Mouse (Mus musculus): Measurements from ENCODE around the gene Btbd3.

Btbd3 gene

GRCm38 (mm10) chr2:138555106-138555862 lies 298.9 kb downstream of the Btbd3 start:
- no peak for DNase-seq

DNA sequence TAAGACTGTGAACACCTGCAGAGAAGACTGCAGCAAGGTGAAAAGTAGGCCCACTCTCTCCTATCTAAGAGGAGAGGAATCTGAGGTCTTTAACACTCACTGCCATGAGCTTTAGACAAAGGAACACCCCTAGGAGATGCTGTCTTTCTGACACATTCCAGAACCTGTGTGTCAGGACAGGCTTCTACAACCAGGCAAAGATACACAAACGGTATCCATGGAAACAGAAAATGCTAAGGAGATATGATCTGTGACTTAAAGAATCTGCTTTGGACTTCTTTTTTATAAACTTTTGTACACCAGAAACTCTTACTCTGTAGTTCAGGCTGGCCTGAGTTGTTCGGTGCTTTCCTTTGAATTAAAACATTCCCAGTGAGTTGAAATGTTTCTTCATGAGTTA lies 329.6 kb downstream of the Btbd3 start:
- no peak for DNase-seq

DNA sequence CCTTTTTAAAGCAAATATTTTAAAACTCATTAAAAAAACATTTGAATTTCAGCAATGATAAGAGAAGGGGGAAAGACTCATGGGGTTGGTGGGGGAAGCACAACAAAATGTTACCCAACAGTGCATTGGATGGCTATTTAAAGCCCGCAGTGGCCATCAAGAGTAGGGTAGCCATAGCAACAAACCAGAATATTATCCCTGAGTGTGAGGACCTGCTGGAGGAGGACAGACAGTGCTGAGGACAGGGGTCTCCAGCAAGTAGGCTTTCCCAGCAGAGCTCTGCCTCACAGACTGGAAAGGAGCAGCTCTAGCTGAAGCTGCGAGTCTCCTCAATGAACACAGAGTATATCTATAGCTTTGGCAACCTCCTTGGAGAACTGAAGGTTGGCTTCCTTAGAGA lies 331.0 kb downstream of the Btbd3 start:
- DNase-seq: no peak

DNA sequence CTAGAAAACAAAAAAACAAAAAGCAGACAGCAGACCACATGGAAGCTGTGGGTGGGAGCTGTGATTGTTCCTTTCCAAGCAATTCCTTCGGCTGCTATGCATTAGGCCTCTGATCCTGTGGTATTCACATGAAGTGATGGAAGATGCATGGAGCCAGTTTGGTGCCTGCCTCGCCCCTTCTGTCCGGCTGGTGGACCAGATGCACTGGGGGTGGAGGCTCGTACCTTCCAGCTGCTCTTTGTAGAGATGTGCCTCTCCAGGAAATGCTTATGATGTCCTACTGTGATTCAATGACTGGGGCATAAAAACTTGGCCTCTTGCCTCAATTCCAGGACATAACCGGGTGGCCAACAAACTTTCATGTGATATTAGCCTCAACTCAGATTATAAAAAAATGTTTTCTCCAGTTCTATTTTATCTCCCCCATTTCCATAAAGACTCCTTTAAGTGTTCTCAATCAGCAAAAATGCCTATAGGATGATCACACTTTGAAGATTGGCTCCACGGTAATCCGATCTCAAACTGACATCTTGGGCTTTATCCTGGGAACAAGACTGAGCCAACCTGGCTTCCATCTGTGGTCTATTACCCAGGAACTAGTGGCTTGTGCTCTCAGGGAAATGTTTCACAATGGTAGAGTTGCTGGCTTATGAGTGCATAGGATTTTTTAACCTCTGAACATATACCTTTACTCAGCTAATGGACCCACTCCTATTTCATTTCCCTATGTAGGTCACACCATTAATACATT lies 331.6 kb downstream of the Btbd3 start:
- DNase-seq: no peak

GRCm38 (mm10) chr2:138589105-138589504 lies 332.7 kb downstream of the Btbd3 start:
- no peak for DNase-seq

GRCm38 (mm10) chr2:138590307-138590706 lies 333.9 kb downstream of the Btbd3 start:
- no peak for DNase-seq

DNA sequence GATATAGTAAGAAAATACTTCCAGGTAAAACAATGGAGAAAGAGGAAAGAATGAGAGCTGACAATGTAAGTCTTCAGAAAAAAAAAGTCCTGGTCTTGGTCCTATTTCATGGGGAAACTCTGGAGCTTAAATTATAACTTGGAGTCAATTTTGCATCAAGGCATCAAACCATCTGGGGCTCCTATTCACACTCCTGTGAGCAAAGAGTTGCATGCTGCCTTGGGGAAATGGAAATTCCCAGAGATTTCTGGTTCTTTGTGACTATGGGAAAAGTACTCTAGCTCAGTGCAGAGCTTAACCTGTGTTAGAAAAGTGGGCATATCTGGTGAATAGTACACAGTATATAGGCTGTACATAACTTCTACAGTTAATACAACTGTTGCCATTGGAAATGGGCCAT lies 356.0 kb downstream of the Btbd3 start:
- no peak for DNase-seq

DNA sequence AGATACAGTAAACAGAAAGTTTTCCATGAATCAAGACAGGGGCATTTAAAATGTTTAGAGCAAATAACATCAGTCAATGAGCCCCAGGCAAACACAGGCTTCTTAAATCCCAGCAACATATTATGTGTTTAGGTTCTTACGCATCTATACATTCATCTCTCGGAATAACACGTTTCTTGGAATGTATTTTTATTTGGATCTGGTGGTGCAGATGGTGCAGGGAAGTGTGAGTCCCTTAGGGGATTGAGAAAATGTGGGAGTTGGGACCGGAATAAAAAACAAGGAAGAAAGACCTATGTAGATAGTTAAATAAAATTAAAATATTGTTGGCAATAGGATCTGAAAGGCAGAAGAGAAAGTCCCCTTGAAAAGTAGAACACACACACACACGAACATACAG lies 361.1 kb downstream of the Btbd3 start:
- DNase-seq: no peak
